Mouse (Mus musculus) kidney, postnatal 25 days (tissue): ENCODE data around the gene Lhfpl3.
"Not testable (repeated sequence)": the region's sequence is repeated elsewhere in the genome, so short reads cannot be mapped to it uniquely, and the experiment has no call there.

Experiments used
- DNase-seq, 2 experiments: peaks; one replicate each; pipeline ENCODE4 v3.0.0; 2021; ENCODE audit warnings: mixed read lengths in 2 of 2

Lhfpl3 gene

DNA sequence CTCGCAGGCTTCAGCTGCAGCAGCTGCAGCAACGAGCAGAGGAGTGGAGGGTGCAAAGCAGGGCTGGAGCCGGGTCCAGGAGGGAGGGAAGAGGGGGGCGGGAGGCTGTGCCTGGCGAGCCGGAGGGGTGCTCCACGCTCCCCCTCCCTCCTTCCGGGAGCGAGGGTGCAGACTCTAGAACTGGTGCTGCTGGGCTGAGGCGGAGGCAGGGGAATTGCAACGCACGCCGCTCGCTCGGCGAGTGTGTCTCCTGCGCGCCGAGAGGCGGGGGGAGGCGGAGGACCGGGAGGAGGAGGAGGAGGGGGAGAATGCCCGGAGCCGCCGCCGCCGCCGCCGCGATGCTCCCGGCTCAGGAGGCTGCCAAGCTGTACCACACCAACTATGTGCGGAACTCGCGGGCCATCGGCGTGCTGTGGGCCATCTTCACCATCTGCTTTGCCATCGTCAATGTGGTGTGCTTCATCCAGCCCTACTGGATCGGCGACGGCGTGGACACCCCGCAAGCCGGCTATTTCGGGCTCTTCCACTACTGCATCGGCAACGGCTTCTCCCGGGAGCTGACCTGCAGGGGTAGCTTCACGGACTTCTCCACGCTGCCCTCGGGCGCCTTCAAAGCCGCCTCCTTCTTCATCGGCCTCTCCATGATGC lies at the start of gene Lhfpl3:
Gene Lhfpl3, plus strand, starts transcription at position 175 of the 648 bp plus-strand sequence.
- DNase-seq, result no peak

DNA sequence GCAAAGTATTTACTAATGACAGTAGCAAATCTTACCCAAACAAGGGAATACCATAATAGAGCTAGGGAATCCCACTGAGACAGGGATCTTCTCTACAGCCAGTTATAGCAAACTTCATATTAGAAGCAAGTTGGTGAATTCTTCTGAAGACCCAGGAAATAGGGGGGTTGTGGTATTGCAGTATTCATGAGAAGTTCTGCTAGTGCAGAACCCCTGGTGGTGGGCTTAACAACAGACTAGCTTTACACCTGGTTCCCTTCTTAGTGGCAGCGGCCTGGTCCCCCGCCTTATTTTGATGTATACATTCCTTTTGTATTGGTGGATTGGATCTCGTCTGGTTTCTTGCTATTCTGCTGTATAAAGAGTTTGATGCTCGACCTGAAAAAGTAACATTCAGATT lies 39.6 kb upstream of the Lhfpl3 start:
- not testable (repeated sequence) for DNase-seq

- DNase-seq, result no peak
Measured at GRCm38 (mm10) chr5:22745529-22745884, 352 bp upstream of the Lhfpl3 start.

GRCm38 (mm10) chr5:22746533-22747021 lies 718 bp downstream of the Lhfpl3 start:
- no peak for DNase-seq

DNA sequence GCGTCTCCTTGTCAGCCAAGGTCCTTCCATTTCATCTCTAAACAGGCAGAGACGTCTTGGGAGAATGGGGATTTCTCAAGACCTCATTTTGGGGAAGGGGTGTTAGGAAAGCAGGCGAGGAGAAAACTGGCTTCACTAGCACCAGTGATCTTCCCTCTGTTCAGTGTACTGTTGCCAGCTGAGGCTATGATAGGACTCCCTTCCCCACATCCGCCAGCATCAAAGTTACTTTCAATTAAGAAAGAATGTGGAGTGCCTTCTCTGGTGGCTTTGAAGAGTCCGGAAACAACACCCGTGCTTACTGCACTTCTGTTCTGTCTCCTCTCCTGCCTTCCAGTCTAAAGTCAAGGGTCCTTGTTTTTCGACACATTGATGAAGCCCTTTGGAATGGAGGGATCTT lies 1.4 kb downstream of the Lhfpl3 start:
- DNase-seq, result no peak

DNA sequence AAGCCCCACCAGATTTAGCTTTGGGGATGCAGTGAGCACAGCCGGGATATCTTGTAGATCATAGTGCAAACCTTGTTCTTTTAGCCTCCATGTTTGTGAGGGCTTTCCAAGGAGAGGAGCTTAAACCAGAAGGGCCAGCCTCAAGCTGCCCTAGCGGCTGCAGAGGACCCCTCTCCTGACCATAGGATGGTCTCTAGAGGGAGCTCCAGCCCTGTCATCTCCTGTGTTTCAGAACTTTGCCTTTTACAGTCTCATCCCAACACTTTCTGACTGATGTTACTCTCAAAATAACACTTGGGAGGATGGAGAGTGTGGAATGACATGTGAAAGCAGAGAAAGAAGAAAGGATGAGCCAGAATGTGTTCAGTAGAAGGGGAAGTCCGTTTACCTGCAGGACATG lies 11.4 kb downstream of the Lhfpl3 start:
- DNase-seq, result no peak

- no peak for DNase-seq
Measured at GRCm38 (mm10) chr5:22770726-22771125, 24.9 kb downstream of the Lhfpl3 start.

- DNase-seq, result no peak
Measured at GRCm38 (mm10) chr5:22795361-22795760, 49.5 kb downstream of the Lhfpl3 start.

DNA sequence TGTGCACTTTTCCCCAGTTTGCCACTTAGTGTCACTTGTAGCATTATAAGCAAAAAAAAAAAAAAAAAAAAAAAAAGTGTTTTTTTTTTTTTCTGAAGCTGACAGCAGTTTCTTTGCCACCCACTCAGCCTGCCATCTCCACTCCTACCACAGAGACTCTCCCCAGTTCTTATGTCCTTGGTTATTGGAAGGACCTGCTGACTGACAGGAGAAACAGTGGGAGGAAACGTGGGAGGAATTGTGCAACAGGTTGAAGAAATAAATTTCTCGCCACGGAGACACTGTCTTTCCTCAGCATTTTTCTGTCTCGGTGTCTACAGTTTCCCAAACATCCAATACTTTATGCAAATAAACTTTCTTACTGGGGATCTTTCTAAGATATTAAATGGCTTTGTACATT lies 67.6 kb downstream of the Lhfpl3 start:
- DNase-seq, result no peak

- DNase-seq, result no peak
Measured at GRCm38 (mm10) chr5:22829822-22830450, 84.1 kb downstream of the Lhfpl3 start.

GRCm38 (mm10) chr5:22851572-22851971 lies 105.7 kb downstream of the Lhfpl3 start:
- DNase-seq, result no peak

DNA sequence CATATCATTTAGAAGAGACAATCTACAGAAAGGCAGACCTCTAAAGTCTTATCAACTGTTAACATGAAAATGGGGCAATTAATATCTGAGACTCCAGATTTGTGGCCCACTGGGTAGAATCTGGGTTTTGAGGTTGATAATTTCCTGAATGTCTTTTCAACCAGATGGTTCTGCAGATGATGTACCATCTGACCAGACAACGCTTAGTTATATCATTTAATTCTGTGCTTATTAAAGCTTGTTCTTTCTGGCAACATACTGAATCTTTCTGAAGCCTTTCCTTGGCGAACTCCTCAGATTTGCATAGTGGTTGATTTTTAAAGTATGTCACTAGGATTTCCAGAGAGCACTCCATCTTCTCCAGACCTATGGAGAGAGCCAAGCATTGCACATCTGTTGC lies 107.6 kb downstream of the Lhfpl3 start:
- no peak for DNase-seq

GRCm38 (mm10) chr5:22856480-22856879 lies 110.6 kb downstream of the Lhfpl3 start:
- no peak for DNase-seq

DNA sequence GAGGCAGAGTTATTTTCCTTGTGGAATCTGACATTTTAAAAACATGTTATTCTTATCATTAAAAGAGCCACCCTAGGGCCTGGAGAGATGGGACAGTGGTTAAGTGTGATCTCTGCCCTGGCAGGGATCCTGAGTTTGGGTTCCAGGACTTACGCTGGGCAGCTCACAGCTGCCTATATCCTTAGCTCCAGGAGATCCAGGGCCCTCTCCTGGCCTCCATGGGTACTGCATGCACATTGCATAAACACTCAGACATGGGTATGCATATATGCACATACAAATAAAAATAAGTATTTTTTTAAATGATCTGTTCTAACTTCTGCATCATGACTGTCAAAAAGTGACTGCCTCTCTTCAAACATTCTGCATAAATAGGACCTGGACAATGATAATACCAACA lies 115.5 kb downstream of the Lhfpl3 start:
- DNase-seq, result peak in 1 of 2 experiments; percentile 24

- DNase-seq, result no peak
Measured at GRCm38 (mm10) chr5:22869031-22869430, 123.2 kb downstream of the Lhfpl3 start.

DNA sequence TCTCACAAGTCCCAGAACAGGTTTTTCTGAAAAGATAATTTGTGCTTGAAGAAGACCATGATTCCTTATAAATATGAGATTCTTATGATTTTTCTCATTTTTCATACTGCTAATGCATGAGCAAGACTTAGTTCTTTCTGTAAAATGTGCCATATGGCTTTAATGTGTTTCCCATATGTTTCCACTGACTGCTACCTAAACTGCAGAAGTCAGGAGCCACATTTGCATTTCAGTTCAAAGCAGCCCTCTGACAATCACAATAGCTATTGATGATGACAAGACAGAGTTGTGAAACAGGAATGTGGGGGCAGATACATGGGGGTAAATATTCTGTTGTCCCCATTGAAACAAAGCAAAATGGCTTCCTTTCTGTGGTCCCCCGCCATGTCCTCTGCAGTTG lies 126.6 kb downstream of the Lhfpl3 start:
- DNase-seq, result no peak

DNA sequence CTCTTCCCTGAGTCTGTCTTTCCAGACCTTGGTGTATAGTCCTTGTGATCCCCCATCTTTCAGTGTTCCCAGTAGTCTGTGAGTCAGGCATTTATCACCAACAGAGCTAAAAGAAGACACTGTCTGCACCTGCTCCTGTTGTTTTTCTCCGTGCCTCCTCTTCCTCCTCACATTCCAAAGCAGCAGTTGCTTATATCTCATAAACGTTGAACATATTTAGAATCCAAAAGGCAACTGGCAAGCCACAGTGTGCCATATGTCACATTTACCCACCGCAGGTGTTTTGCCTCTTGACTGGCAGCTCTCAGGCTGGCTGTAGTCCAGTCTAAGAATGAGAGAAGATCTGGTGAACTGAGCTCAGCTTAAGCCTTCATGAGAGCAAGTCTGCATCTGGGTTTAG lies 142.5 kb downstream of the Lhfpl3 start:
- no peak for DNase-seq

DNA sequence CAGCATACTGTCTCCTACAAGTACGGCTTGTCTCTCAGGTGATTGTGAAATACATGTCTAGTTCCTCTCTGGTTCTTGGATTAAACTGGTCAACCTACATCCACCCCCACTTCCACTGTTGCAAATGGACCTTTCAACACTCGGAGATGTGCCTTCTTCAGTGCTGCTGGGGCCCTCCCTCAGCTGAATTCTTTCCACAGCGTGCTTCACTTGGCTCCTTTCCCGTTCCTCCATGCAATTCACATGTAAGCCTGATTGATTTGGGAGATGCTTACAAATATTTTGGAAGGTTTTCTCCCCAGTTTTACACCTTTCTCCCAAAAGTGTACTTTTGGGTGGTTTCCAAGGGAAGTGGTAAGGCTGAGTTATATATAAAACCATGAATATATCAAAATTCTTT lies 143.6 kb downstream of the Lhfpl3 start:
- DNase-seq, result no peak

DNA sequence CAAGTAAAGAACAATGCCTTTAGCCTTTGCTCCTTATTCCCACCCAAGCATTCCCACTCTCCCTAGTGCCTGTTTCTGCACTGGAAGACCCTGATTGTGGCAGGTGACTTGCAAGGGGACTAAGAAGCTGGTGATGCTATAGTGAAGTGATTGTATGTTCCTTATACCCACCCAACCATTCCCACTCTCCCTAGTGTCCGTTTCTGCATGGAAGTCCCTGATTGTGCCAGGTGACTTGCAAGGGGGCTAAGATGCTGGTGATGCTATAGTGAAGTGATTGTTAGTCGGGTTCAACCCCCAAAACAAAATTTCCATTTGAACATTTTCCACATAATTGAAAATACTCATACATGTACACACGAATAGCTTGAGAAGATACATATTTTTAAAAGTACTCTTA lies 151.4 kb downstream of the Lhfpl3 start:
- no peak for DNase-seq

GRCm38 (mm10) chr5:22897656-22898289 lies 151.9 kb downstream of the Lhfpl3 start:
- no peak for DNase-seq

DNA sequence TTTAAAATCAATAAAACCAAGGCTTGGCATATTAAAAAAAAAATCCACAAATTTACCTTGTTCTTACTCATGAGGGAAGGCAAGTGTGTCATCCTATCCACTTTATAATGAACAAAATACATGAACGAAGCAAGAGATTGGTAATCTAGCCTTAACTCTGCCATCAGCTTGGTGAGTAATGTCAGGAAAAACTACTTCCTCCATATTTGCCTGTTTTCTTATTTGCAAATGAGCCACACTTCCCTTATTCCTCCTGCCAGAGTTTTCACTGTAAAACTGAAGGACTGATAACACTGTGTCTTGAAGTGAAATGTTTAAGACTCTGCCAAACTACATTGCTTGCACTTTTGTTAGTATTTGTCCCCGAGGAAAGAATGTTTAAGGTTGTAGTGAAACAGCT lies 152.7 kb downstream of the Lhfpl3 start:
- DNase-seq, result no peak

DNA sequence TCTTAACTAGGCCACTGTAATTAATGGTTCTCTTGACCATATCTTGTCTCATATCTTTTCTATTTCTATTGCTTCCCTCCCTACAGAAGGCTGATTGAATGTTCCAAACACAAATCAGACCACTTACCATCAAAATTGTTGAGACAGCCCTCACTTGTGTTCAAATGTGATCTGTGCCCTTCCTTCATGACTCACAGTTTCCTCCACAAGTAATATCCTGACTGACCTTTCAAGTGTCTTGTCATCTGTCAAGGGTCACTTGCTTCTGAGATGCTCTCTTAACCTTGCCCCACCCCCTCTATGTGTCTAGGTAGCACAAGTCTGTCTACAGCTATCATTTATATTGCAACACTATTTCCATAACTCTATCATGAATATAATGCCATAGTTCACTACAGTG lies 154.1 kb downstream of the Lhfpl3 start:
- DNase-seq, result no peak

DNA sequence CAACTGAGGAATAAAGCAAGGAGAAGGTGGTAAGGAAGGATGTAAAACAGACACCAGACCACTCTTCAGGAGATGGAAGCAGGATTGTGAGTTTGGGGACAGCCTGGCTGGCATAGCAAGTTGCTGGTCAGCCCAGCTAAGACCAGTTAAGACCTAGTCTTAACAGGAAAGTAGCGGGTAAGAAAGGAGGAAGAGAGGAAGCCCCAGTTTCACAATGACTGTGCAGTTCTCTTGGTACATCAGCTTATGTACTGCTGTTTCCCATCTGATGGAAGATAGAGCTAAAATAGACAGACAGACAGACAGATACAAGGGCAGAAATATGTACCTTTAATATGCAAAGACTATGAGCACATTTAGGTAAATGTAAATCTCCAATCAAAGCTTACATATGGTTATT lies 171.3 kb downstream of the Lhfpl3 start:
- no peak for DNase-seq

GRCm38 (mm10) chr5:22926171-22926570 lies 180.3 kb downstream of the Lhfpl3 start:
- DNase-seq, result no peak
